Mouse (Mus musculus): ENCODE results near the gene Sorcs2. TPM values are rescaled to one million over a fixed set of nuclear protein-coding genes. Genes with fewer than 3 reads are reported as not detected.
A peak's percentile ranks its signal among the peaks of the same experiment; 100 is the strongest.

The Sorcs2 gene
- polyA plus RNA-seq, 1 experiment from 2014 or later: 7.3 TPM

GRCm38 (mm10) chr5:36228405-36229370, 169.3 kb downstream of the Sorcs2 start:
- no peak overlapping the region for H3K9ac ChIP-seq (replicated peaks)
- peaks cover 26% of the 10 kb centered on the region for H3K4me1 ChIP-seq
- no peaks in the 10 kb centered on the region for H3K27me3 ChIP-seq
- H3K27ac ChIP-seq (replicated peaks): 0 out of 2 replicates have a peak overlapping the region, but pooled peaks have one; percentile 5
- 26% methylated on average over 23 of the region's 23 CpGs for WGBS
- ATAC-seq (replicated peaks): no peak; the same call in 1 of the 2 replicates
- H3K9me3 ChIP-seq: no peaks in the 10 kb centered on the region
- no peak overlapping the region for H3K4me2 ChIP-seq (replicated peaks)
- no peak overlapping the region for H3K4me3 ChIP-seq
- H3K36me3 ChIP-seq: no peaks in the 10 kb centered on the region

DNA sequence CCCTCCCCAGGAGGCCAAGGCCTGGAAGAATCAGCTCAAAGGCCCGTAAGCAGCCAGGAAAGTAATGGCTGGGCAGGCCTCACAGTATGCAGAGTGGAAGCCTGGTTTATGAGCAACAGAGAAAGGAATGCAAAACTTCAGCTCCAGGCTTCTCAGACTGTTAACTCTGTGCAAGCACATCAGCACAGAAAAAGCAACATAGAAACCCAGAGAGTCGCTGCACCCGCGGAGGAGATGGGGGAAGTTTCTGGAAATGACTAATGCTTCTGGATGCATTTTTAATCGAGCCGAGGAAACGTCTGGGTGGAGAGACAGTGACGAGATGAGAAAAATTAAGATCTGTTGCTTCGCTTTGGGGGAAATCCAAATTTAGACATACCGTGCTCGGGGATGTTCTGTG, 171.6 kb downstream of the Sorcs2 start:
- WGBS: 63% methylated on average over 11 of the region's 11 CpGs
- Histone ChIP-seq H3K4me1 (peaks cover 30% of the 10 kb centered on the region), H3K36me3 (no peaks in the 10 kb centered on the region), H3K4me3 (no peak overlapping the region), H3K9me3 (no peaks in the 10 kb centered on the region), H3K27me3 (no peaks in the 10 kb centered on the region), H3K27ac (replicated peaks) (0 out of 2 replicates have a peak overlapping the region, but pooled peaks have one; percentile 23), H3K9ac (replicated peaks) (no peak overlapping the region), H3K4me2 (replicated peaks) (no peak overlapping the region)
- no peak for ATAC-seq (replicated peaks)

DNA sequence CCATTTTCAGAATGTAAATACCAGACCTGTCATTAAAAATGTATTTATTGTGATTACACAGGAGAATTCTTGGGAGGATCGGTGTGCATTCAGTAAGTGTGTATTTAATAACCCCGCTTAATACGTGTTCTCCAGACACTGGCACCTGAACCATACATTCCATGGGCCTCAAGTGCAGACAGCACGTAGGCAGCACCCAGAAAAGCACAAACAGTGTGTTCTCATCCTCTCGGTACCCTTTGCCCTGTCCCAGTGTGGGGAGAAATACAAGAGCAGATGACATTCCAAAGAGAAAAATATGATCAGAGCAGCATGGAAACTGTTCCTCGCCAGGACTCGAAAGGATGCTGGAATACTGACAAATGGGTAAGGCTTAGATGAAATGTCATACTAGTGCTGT, 172.1 kb downstream of the Sorcs2 start:
- Histone ChIP-seq H3K36me3 (no peaks in the 10 kb centered on the region), H3K27me3 (no peaks in the 10 kb centered on the region), H3K9me3 (no peaks in the 10 kb centered on the region), H3K4me2 (replicated peaks) (no peak overlapping the region), H3K4me3 (no peak overlapping the region), H3K4me1 (peaks cover 30% of the 10 kb centered on the region), H3K27ac (replicated peaks) (0 out of 2 replicates have a peak overlapping the region, but pooled peaks have one; percentile 23), H3K9ac (replicated peaks) (no peak overlapping the region)
- WGBS: 73% methylated on average over 7 of the region's 7 CpGs
- ATAC-seq (replicated peaks): no peak

DNA sequence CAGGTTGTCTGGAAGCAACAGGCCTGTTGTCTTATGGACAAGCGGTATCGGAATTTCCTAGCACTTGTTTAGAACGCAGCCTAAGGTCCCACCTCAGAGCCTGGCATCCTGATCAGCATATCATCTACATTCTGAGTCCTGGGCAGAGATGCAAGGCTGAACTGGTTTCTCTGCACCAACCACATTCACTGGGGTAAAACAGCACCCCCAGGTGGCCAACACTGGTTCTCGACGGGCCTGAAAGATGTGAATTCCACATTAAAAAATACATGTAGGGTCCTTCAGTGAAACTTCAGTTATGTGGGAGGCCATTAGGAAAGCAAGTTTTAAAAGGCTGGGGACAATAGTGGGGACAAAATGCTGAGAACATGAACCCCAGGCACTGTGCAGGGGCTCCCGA, 174.2 kb downstream of the Sorcs2 start:
- no peak for ATAC-seq (replicated peaks)
- 59% methylated on average over 6 of the region's 6 CpGs for WGBS
- Histone ChIP-seq H3K36me3 (no peaks in the 10 kb centered on the region), H3K27me3 (no peaks in the 10 kb centered on the region), H3K9ac (replicated peaks) (no peak overlapping the region), H3K9me3 (no peaks in the 10 kb centered on the region), H3K4me2 (replicated peaks) (no peak overlapping the region), H3K4me3 (no peak overlapping the region), H3K4me1 (peaks cover 25% of the 10 kb centered on the region), H3K27ac (replicated peaks) (no peak overlapping the region)

GRCm38 (mm10) chr5:36220626-36221025, 177.3 kb downstream of the Sorcs2 start:
- Histone ChIP-seq H3K4me3 (no peak overlapping the region), H3K4me2 (replicated peaks) (no peak overlapping the region), H3K27me3 (no peaks in the 10 kb centered on the region), H3K27ac (replicated peaks) (peak overlapping the region; percentile 27; the same call in 1 of the 2 replicates), H3K4me1 (peaks cover 18% of the 10 kb centered on the region), H3K9ac (replicated peaks) (no peak overlapping the region), H3K9me3 (no peaks in the 10 kb centered on the region), H3K36me3 (no peaks in the 10 kb centered on the region)
- 24% methylated on average over 6 of the region's 6 CpGs for WGBS
- ATAC-seq (replicated peaks): no peak

GRCm38 (mm10) chr5:36220105-36220504, 177.8 kb downstream of the Sorcs2 start:
- no peaks in the 10 kb centered on the region for H3K36me3 ChIP-seq
- peak overlapping the region; percentile 27 for H3K27ac ChIP-seq (replicated peaks)
- H3K4me1 ChIP-seq: peaks cover 18% of the 10 kb centered on the region
- no peaks in the 10 kb centered on the region for H3K9me3 ChIP-seq
- no peak overlapping the region for H3K4me3 ChIP-seq
- H3K9ac ChIP-seq (replicated peaks): no peak overlapping the region
- no peaks in the 10 kb centered on the region for H3K27me3 ChIP-seq
- ATAC-seq (replicated peaks): 0 out of 2 replicates have a peak, but pooled peaks have one; percentile 46
- WGBS: 72% methylated on average over 4 of the region's 4 CpGs
- H3K4me2 ChIP-seq (replicated peaks): no peak overlapping the region

DNA sequence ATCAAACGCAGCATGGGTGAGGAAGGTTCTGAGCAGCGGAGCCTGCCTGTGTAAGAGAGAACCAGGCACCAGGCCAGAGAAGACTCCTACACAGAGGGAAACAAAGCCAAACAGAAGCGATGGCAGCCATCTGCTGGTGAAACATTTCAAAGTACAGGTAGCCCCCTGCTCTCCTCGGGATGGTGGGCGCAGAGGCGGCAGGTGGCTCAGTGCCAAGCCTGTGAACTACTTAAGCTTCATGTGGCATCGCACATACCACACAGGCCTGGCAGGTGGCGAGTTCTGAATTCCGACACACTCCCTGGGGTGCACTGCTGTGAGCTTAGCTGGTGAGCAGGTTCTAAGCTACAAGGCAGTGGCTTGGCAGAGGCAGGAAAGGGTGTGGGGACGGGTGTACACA, 184.6 kb downstream of the Sorcs2 start:
- H3K27me3 ChIP-seq: no peaks in the 10 kb centered on the region
- no peak overlapping the region for H3K9ac ChIP-seq (replicated peaks)
- no peak overlapping the region for H3K27ac ChIP-seq (replicated peaks)
- no peaks in the 10 kb centered on the region for H3K4me1 ChIP-seq
- WGBS: 56% methylated on average over 10 of the region's 10 CpGs
- peak; percentile 53; the same call in 1 of the 2 replicates for ATAC-seq (replicated peaks)
- no peak overlapping the region for H3K4me3 ChIP-seq
- no peaks in the 10 kb centered on the region for H3K9me3 ChIP-seq
- H3K4me2 ChIP-seq (replicated peaks): no peak overlapping the region
- H3K36me3 ChIP-seq: no peaks in the 10 kb centered on the region

DNA sequence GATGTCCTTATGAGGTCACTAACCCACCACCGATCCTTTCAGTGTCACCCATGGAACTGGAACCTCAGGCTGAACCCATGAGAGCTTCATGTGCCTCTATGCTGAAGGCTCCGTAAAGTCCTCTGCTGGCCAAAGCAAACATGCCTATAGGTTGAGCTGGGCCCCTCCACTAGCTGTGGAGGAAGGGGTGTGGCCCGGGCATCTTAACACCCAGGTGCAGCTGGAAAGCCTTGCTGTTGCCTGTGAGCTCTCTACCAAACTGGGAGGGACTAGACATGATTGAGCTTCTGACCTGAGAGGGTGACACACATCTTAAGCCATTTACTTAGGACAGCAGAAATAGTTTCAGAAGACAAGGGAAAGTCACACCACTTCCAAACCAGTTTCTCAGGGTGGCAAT, 189.1 kb downstream of the Sorcs2 start:
- ATAC-seq (replicated peaks): no peak
- 89% methylated on average over 3 of the region's 3 CpGs for WGBS

DNA sequence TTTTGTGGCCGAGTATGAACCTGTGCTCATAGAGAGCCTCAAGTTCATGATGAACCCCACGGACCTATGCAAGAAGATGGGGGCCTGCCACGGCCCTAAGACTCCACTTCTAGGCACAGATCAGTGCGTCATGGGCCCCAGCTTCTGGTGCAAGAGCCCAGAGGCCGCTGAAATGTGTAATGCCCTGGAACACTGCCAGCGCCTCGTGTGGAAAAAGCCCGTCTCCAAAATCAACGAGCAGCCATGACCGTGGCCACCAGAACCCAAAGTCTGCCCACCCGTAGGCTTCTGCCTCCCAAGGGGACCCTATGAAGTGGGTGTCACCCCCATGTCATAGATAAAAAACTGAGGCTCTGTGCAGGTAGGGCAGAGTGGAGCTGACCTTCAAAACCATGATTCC, 192.5 kb downstream of the Sorcs2 start:
- WGBS: 66% methylated on average over 11 of the region's 11 CpGs
- no peak overlapping the region for H3K27ac ChIP-seq (replicated peaks)
- H3K4me2 ChIP-seq (replicated peaks): no peak overlapping the region
- H3K36me3 ChIP-seq: no peaks in the 10 kb centered on the region
- no peaks in the 10 kb centered on the region for H3K9me3 ChIP-seq
- H3K4me1 ChIP-seq: no peaks in the 10 kb centered on the region
- H3K4me3 ChIP-seq: no peak overlapping the region
- H3K27me3 ChIP-seq: no peaks in the 10 kb centered on the region
- ATAC-seq (replicated peaks): no peak
- H3K9ac ChIP-seq (replicated peaks): no peak overlapping the region

More for the DNA sequence above, 189.1 kb downstream of the Sorcs2 start:
- no peak overlapping the region for H3K4me2 ChIP-seq (replicated peaks)
- no peaks in the 10 kb centered on the region for H3K27me3 ChIP-seq
- no peaks in the 10 kb centered on the region for H3K9me3 ChIP-seq
- no peak overlapping the region for H3K9ac ChIP-seq (replicated peaks)
- no peak overlapping the region for H3K4me3 ChIP-seq
- H3K4me1 ChIP-seq: no peaks in the 10 kb centered on the region
- no peaks in the 10 kb centered on the region for H3K36me3 ChIP-seq
- no peak overlapping the region for H3K27ac ChIP-seq (replicated peaks)

GRCm38 (mm10) chr5:36203916-36204315, 194.0 kb downstream of the Sorcs2 start, which contains the start of gene Psapl1:
TSS of gene Psapl1 (plus strand) at chr5:36204021.
- H3K27ac ChIP-seq (replicated peaks): no peak within 1 kb of the TSS
- no peak within 1 kb of the TSS for H3K9ac ChIP-seq (replicated peaks)
- H3K4me2 ChIP-seq (replicated peaks): no peak within 1 kb of the TSS
- no peaks in the 10 kb centered on the region for H3K9me3 ChIP-seq
- H3K4me1 ChIP-seq: no peaks in the 10 kb centered on the region
- H3K27me3 ChIP-seq: no peaks in the 10 kb centered on the region
- no peak within 1 kb of the TSS for H3K4me3 ChIP-seq
- no peaks in the 10 kb centered on the region for H3K36me3 ChIP-seq
- ATAC-seq (replicated peaks): no peak
- WGBS: 84% methylated on average over 10 of the region's 10 CpGs

- Histone ChIP-seq H3K27ac (replicated peaks) (no peak overlapping the region), H3K36me3 (no peaks in the 10 kb centered on the region), H3K4me3 (no peak overlapping the region), H3K9ac (replicated peaks) (no peak overlapping the region), H3K4me1 (no peaks in the 10 kb centered on the region), H3K27me3 (no peaks in the 10 kb centered on the region), H3K4me2 (replicated peaks) (no peak overlapping the region), H3K9me3 (no peaks in the 10 kb centered on the region)
- ATAC-seq (replicated peaks): no peak
- 91% methylated on average over 5 of the region's 5 CpGs for WGBS
These were observed 194.5 kb downstream of the Sorcs2 start for GRCm38 (mm10) chr5:36203421-36203820.

DNA sequence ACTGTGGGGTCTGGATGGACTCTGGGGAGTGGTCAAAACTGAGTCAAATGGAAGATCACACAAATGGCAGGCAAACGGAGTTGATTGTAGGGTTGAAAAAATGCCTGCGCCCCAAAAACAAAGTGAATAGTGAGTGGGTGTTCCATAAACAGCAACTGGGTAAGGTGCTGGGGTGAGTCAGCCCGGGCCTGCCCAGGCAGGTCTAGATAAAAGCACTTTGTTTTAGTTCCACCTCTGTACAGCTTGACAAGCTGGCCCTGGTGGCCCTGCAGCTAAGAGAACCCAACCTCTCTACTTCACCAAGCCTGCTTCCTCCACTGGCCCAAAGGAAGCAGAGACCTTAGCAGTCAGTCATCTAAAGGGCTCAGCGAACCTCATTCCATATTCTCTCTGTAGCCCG, 195.2 kb downstream of the Sorcs2 start:
- Histone ChIP-seq H3K4me3 (no peak overlapping the region), H3K9me3 (no peaks in the 10 kb centered on the region), H3K36me3 (no peaks in the 10 kb centered on the region), H3K27me3 (no peaks in the 10 kb centered on the region), H3K9ac (replicated peaks) (no peak overlapping the region), H3K4me2 (replicated peaks) (no peak overlapping the region), H3K4me1 (no peaks in the 10 kb centered on the region), H3K27ac (replicated peaks) (no peak overlapping the region)
- no peak for ATAC-seq (replicated peaks)
- WGBS: 90% methylated on average over 5 of the region's 5 CpGs
